Mouse (Mus musculus) heart, postnatal 0 days (tissue): ENCODE measurements around the gene Akap6. TPM values are rescaled to one million over a fixed set of nuclear protein-coding genes. Genes with fewer than 3 reads are reported as not detected.
"Not testable (repeated sequence)": the region's sequence is repeated elsewhere in the genome, so short reads cannot be mapped to it uniquely, and the experiment has no call there.

Experiments
- ATAC-seq: fragments of 200-750 bp; cut with Nextera tagmentation; 2 replicates; pipeline ENCODE4 v1.8.0; 2017; ENCODE audit warnings: low read depth, moderate number of reproducible peaks, moderate library complexity; ENCODE audit not compliant: insufficient read depth
- DNase-seq: peaks from one replicate; pipeline ENCODE4 v3.0.0-alpha.2; 2016; ENCODE audit warnings: low spot score
- H3K27ac ChIP-seq: fragments of 300-500 bp; sonication (generic); 2 replicates; pipeline ENCODE4 v1.5.1; 2014; ENCODE audit warnings: low read depth, mild to moderate bottlenecking
- H3K27me3 ChIP-seq: fragments of 300-500 bp; sonication (generic); 2 replicates; pipeline ENCODE4 v1.6.1; 2014; ENCODE audit warnings: low read length, mixed read lengths; ENCODE audit not compliant: control insufficient read depth, insufficient read depth
- H3K36me3 ChIP-seq: fragments of 300-500 bp; sonication (generic); replicated peaks from 2 replicates; pipeline ENCODE4 v1.6.1; 2014; ENCODE audit warnings: low read length, mixed read lengths; ENCODE audit not compliant: control insufficient read depth, insufficient read depth
- H3K4me1 ChIP-seq: fragments of 300-500 bp; sonication (generic); 2 replicates; pipeline ENCODE4 v1.6.1; 2014; ENCODE audit warnings: antibody characterized with exemption; ENCODE audit not compliant: control insufficient read depth, insufficient read depth
- H3K4me2 ChIP-seq: fragments of 300-500 bp; sonication (generic); 2 replicates; pipeline ENCODE4 v1.6.1; 2014; ENCODE audit warnings: low read depth, mild to moderate bottlenecking, low read length, moderate library complexity
- H3K4me3 ChIP-seq: fragments of 300-500 bp; sonication (generic); 2 replicates; pipeline ENCODE4 v1.5.1; 2014; ENCODE audit warnings: low read depth, low read length
- H3K9ac ChIP-seq: fragments of 300-500 bp; sonication (generic); replicated peaks from 2 replicates; pipeline ENCODE4 v1.6.1; 2014; ENCODE audit warnings: low read depth, low read length, mixed read lengths
- H3K9me3 ChIP-seq: fragments of 300-500 bp; sonication (generic); replicated peaks from 2 replicates; pipeline ENCODE4 v1.6.1; 2016; ENCODE audit warnings: low read length; ENCODE audit not compliant: control insufficient read depth
- CTCF ChIP-seq: IDR thresholded peaks from 2 replicates; pipeline ENCODE4 v1.5.1; 2016; ENCODE audit warnings: antibody characterized with exemption, control low read depth, low read depth
- EP300 ChIP-seq: IDR thresholded peaks from 2 replicates; pipeline ENCODE4 v1.6.1; 2016; ENCODE audit warnings: antibody characterized with exemption, low read depth
- WGBS: fragments of 180-500 bp; shearing (Covaris S2); extraction: QIAGEN DNeasy Blood & Tissue Kit; methylation state at CpG from one replicate; pipeline ENCODE4 v1.1.7; 2014; 5-methylcytosine and 5-hydroxymethylcytosine counted together
- polyA plus RNA-seq: library from polyadenylated mRNA; unstranded; fragments of >200 nt; fragmentation: Nextera tagmentation; extraction: Ambion mirVana; gene quantifications from 2 replicates; pipeline ENCODE4 v1.2.1, GENCODE M21; 2015
- total RNA-seq: library from RNA; depleted of rRNA; stranded (reverse); fragments of >200 nt; gene quantifications from 2 replicates; pipeline ENCODE4 v1.2.3, GENCODE M21; 2014; ENCODE audit warnings: low replicate concordance

Akap6 gene
- total and polyA plus RNA-seq, 2 experiments from 2014 or later = 10.3 to 53.2 TPM

DNA sequence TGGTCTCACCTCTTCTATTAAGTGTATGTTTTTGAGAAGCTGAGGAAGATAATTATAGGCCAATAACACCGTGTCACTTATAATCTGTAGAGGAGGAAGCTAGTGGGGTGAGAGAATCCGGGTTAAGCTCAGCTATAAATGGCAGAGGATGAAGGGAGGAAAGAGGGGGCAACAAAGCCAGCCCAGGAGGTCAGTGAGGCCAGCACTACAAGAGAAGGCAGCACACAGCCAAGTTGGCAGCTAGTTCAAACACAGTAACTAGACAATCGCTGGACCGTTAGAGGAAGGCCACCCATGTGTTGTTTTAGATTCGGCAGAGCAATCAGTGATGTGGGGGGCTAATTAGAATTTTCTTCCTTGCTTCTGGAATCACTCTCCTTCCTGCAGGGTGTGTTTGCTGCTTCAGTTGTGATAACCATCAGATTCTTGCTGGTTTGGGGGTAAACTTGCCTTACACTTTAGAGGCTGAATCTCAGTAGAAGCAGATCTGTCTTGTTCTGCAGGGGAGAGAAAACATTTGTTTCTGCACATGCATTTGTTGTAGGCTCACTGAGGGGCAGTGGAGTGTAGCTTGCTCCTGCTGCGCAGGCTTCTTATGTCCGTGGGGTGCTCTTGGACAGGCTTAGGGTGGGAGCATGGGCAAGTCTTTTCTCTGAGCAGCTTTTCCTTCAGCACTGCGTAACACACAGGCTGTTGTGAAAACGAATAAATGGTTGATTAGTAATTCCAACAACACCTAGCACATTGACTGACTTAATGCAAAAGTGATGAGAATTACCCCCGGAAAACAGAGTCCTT is 27.4 kb downstream of the Akap6 start:
- ATAC-seq (no peak), DNase-seq (no peak)
- Histone ChIP-seq H3K4me1 (no peaks in the 10 kb centered on the region), H3K27me3 (no peaks in the 10 kb centered on the region), H3K9ac (no peak overlapping the region), H3K4me2 (no peak overlapping the region), H3K9me3 (no peaks in the 10 kb centered on the region), H3K27ac (no peak overlapping the region), H3K4me3 (no peak overlapping the region), H3K36me3 (no peaks in the 10 kb centered on the region)
- TF ChIP-seq CTCF = no peak
- no peak for TF ChIP-seq EP300
- 57% methylated on average over 10 of the region's 10 CpGs for WGBS

- Histone ChIP-seq H3K9me3 (no peaks in the 10 kb centered on the region), H3K27me3 (no peaks in the 10 kb centered on the region), H3K4me3 (no peak overlapping the region), H3K36me3 (no peaks in the 10 kb centered on the region), H3K4me1 (no peaks in the 10 kb centered on the region), H3K9ac (no peak overlapping the region), H3K4me2 (no peak overlapping the region), H3K27ac (no peak overlapping the region)
- DNase-seq = no peak
- WGBS = 80% methylated on average over 6 of the region's 6 CpGs
- TF ChIP-seq EP300 (no peak), CTCF (no peak)
- no peak for ATAC-seq
These were observed 30.2 kb downstream of the Akap6 start for GRCm38 (mm10) chr12:52729396-52729795.

DNA sequence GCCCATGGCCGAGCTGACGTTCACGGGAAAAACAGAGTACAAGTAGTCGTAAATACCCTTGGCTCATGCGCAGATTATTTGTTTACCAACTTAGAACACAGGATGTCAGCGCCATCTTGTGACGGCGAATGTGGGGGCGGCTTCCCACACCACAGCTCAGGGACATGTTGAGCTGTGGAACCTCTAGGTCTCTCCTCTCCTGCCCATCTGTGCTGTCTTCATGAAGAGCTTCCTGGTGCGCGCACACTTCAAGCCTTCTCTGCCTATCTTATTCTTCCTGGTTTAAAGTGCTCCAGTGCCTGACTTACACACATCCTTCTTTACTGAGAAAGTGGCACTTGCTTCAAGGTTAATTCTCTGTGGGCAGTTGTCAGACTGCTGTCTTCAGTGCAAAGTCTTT is 36.0 kb downstream of the Akap6 start:
- not testable (repeated sequence) for H3K27me3 ChIP-seq, H3K4me2 ChIP-seq, H3K9me3 ChIP-seq, ATAC-seq, DNase-seq, H3K36me3 ChIP-seq, H3K27ac ChIP-seq, H3K4me1 ChIP-seq, H3K9ac ChIP-seq, H3K4me3 ChIP-seq
- 98% methylated on average over 6 of the region's 11 CpGs for WGBS

- H3K9ac ChIP-seq = no peak overlapping the region
- ATAC-seq (no peak), DNase-seq (no peak)
- TF ChIP-seq EP300 = no peak
- no peak for TF ChIP-seq CTCF
- no peak overlapping the region for H3K4me2 ChIP-seq
- H3K4me1 ChIP-seq = no peaks in the 10 kb centered on the region
- H3K36me3 ChIP-seq = no peaks in the 10 kb centered on the region
- H3K27ac ChIP-seq = no peak overlapping the region
- H3K27me3 ChIP-seq = no peaks in the 10 kb centered on the region
- 92% methylated on average over 1 of the region's 1 CpGs for WGBS
- H3K4me3 ChIP-seq = no peak overlapping the region
- H3K9me3 ChIP-seq = no peaks in the 10 kb centered on the region
These were observed 38.0 kb downstream of the Akap6 start for GRCm38 (mm10) chr12:52737151-52737550.

- no peak for ATAC-seq
- no peaks in the 10 kb centered on the region for H3K9me3 ChIP-seq
- no peaks in the 10 kb centered on the region for H3K27me3 ChIP-seq
- H3K4me2 ChIP-seq = no peak overlapping the region
- no peak overlapping the region for H3K27ac ChIP-seq
- TF ChIP-seq EP300 = no peak
- no peak for TF ChIP-seq CTCF
- no peaks in the 10 kb centered on the region for H3K36me3 ChIP-seq
- no peak overlapping the region for H3K4me3 ChIP-seq
- 62% methylated on average over 3 of the region's 3 CpGs for WGBS
- no peaks in the 10 kb centered on the region for H3K4me1 ChIP-seq
- no peak for DNase-seq
- H3K9ac ChIP-seq = no peak overlapping the region
These were observed 40.1 kb downstream of the Akap6 start for GRCm38 (mm10) chr12:52739326-52739725.

GRCm38 (mm10) chr12:52741801-52742200 is 42.6 kb downstream of the Akap6 start:
- no peak for ATAC-seq
- no peak overlapping the region for H3K27ac ChIP-seq
- 76% methylated on average over 5 of the region's 5 CpGs for WGBS
- no peak for DNase-seq
- no peaks in the 10 kb centered on the region for H3K4me1 ChIP-seq
- TF ChIP-seq EP300 = no peak
- no peak for TF ChIP-seq CTCF
- no peaks in the 10 kb centered on the region for H3K36me3 ChIP-seq
- no peak overlapping the region for H3K9ac ChIP-seq
- H3K4me3 ChIP-seq = no peak overlapping the region
- H3K4me2 ChIP-seq = no peak overlapping the region
- no peaks in the 10 kb centered on the region for H3K9me3 ChIP-seq
- no peaks in the 10 kb centered on the region for H3K27me3 ChIP-seq
